ENCODE assay signal across 7 mouse cellular contexts in the genomic region with DNA sequence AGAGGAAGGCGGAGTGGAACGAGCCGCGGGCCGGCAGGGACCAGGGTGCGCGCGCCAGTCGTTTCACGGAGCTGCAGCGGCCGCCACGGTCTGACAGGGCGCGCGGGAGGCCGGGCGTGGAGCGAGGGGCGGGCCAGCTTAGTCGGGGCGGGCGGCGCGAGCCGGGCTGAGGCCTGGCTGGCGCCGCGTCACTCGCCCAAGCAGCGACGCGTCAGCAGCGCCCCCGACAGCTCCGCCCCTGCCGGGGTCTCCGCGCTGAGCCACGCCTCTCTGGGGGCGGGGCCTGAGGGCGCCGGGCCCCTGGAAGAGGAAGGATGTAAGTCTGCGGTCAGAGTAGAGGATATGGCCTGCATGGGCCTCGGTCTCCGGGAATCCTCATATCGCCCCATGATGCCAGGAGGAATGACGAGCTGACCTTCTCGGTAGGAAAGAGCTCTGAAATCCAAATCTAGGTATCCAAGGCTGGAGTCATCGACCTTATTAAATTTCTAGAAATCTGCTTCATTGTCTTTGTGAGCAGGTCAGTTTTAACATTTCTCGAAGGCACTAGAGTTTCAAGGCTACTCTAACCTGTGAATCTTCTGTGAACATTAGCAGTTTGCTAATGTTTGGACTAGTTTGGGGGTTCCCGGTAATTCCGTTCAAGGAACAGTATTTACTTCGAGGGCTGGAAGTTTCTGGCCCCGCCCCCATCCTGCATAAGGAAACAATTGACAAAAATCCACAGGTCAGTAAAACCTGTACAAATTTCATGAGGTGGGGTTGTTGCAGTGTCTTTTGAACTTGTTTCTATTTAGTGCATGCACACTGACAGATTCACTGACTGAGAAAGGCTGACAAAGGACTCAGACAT. TPM values are rescaled to one million over a fixed set of nuclear protein-coding genes. Genes with fewer than 3 reads are reported as not detected.
DNase-seq lines count a peak whose midpoint lies in the region; ATAC-seq and TF ChIP-seq lines count a peak whose summit lies in the region.

A gene (minus strand): TSS at position 228 of the 853 bp plus-strand sequence.

- TF ChIP-seq CTCF in kidney, adult 2 months (conservative IDR thresholded peaks at IDR 0.05; ENCODE audit: insufficient read depth, insufficient read length, low read depth, low read length) = no peak
- TF ChIP-seq CTCF in spleen, adult 2 months (IDR thresholded peaks at IDR 0.05; ENCODE audit: extremely low read depth, insufficient read depth, insufficient read length, insufficient replicate concordance) = no peak

- peak; percentile 100 for ATAC-seq in embryonic facial prominence, embryonic 12.5 days (ENCODE audit: insufficient number of reproducible peaks, insufficient read depth, low FRiP score, low TSS enrichment)
- peak; percentile 100 for ATAC-seq in limb, embryonic 12.5 days (ENCODE audit: insufficient number of reproducible peaks, insufficient read depth, low FRiP score, low TSS enrichment, low read depth)
- ATAC-seq in midbrain, embryonic 15.5 days (replicated peaks) = peak; percentile 100

- H3K9me3 ChIP-seq in embryonic facial prominence, embryonic 12.5 days = no peaks in the 10 kb centered on the region
- 0 out of 2 replicates have a peak, but pooled peaks cover 3% of the 10 kb centered on the region for H3K9me3 ChIP-seq in limb, embryonic 12.5 days
- H3K9me3 ChIP-seq in midbrain, embryonic 15.5 days = no peaks in the 10 kb centered on the region

- peak within 1 kb of the TSS; percentile 74 for H3K4me3 ChIP-seq in embryonic facial prominence, embryonic 12.5 days
- H3K4me3 ChIP-seq in kidney, adult 2 months (ENCODE audit: insufficient read depth, low read depth, low read length) = peak within 1 kb of the TSS; percentile 91
- H3K4me3 ChIP-seq in limb, embryonic 12.5 days (replicated peaks) = peak within 1 kb of the TSS; percentile 56
- H3K4me3 ChIP-seq in midbrain, embryonic 15.5 days = peak within 1 kb of the TSS; percentile 93
- H3K4me3 ChIP-seq in spleen, adult 2 months (ENCODE audit: extremely low read depth, insufficient read depth, insufficient read length) = peak within 1 kb of the TSS; percentile 82

- no peaks in the 10 kb centered on the region for H3K36me3 ChIP-seq in embryonic facial prominence, embryonic 12.5 days
- no peaks in the 10 kb centered on the region for H3K36me3 ChIP-seq in kidney, adult 2 months (ENCODE audit: control insufficient read depth, insufficient read depth, low read length)
- H3K36me3 ChIP-seq in limb, embryonic 12.5 days = peaks cover 3% of the 10 kb centered on the region
- H3K36me3 ChIP-seq in midbrain, embryonic 15.5 days (replicated peaks) = peaks cover under 1% of the 10 kb centered on the region; the same call in 1 of the 2 replicates
- no peaks in the 10 kb centered on the region for H3K36me3 ChIP-seq in spleen, adult 2 months (ENCODE audit: control insufficient read depth, insufficient read depth, low read length)

- TF ChIP-seq POLR2A in kidney, adult 2 months (IDR thresholded peaks at IDR 0.05; ENCODE audit: low read depth, low read length) = peak; percentile 80
- peak; percentile 56; the same call in 1 of the 2 replicates for TF ChIP-seq POLR2A in spleen, adult 2 months (IDR thresholded peaks at IDR 0.05; ENCODE audit: low read depth, low read length)

- peak within 1 kb of the TSS; percentile 26; the same call in 1 of the 2 replicates for H3K27ac ChIP-seq in embryonic facial prominence, embryonic 12.5 days
- peak within 1 kb of the TSS; percentile 51 for H3K27ac ChIP-seq in kidney, adult 2 months (ENCODE audit: insufficient read depth, low read depth, low read length)
- peak within 1 kb of the TSS; percentile 73 for H3K27ac ChIP-seq in limb, embryonic 12.5 days
- peak within 1 kb of the TSS; percentile 80 for H3K27ac ChIP-seq in midbrain, embryonic 15.5 days
- H3K27ac ChIP-seq in spleen, adult 2 months (ENCODE audit: insufficient read depth, low read length) = no peak within 1 kb of the TSS

- H3K27me3 ChIP-seq in embryonic facial prominence, embryonic 12.5 days = no peaks in the 10 kb centered on the region
- H3K27me3 ChIP-seq in kidney, adult 2 months (replicated peaks; ENCODE audit: control insufficient read depth, insufficient read depth, low read length) = no peaks in the 10 kb centered on the region
- H3K27me3 ChIP-seq in limb, embryonic 12.5 days = no peaks in the 10 kb centered on the region
- H3K27me3 ChIP-seq in midbrain, embryonic 15.5 days (replicated peaks) = no peaks in the 10 kb centered on the region
- H3K27me3 ChIP-seq in spleen, adult 2 months (ENCODE audit: control insufficient read depth, insufficient read depth, low read length) = no peaks in the 10 kb centered on the region

- DNase-seq in adrenal gland, postnatal 25 days = peak; percentile 95
- peak; percentile 95 to 97 for DNase-seq in heart, adult 18-20 months
- peak; percentile 97 for DNase-seq in kidney, adult 2 months
- peak; percentile 76 to 92 for DNase-seq in spleen, adult 2 months (ENCODE audit: low read depth in 1 of 2, low spot score in 2 of 2)

- 3% methylated on average over 55 of the region's 55 CpGs for WGBS in embryonic facial prominence, embryonic 12.5 days
- 2% methylated on average over 55 of the region's 55 CpGs for WGBS in kidney, adult 2 months
- WGBS in limb, embryonic 12.5 days = 3% methylated on average over 47 of the region's 55 CpGs
- 3% methylated on average over 49 of the region's 55 CpGs for WGBS in midbrain, embryonic 15.5 days
- 1% methylated on average over 51 of the region's 55 CpGs for WGBS in spleen, adult 2 months

- peak within 1 kb of the TSS; percentile 77 for H3K9ac ChIP-seq in embryonic facial prominence, embryonic 12.5 days
- peak within 1 kb of the TSS; percentile 66 for H3K9ac ChIP-seq in limb, embryonic 12.5 days (replicated peaks)
- H3K9ac ChIP-seq in midbrain, embryonic 15.5 days = peak within 1 kb of the TSS; percentile 93

- H3K4me2 ChIP-seq in embryonic facial prominence, embryonic 12.5 days (replicated peaks) = peak within 1 kb of the TSS; percentile 86
- H3K4me2 ChIP-seq in limb, embryonic 12.5 days = peak within 1 kb of the TSS; percentile 80
- peak within 1 kb of the TSS; percentile 74 for H3K4me2 ChIP-seq in midbrain, embryonic 15.5 days

- H3K4me1 ChIP-seq in embryonic facial prominence, embryonic 12.5 days = no peaks in the 10 kb centered on the region
- H3K4me1 ChIP-seq in kidney, adult 2 months (ENCODE audit: control insufficient read depth, insufficient read depth, low read length) = peaks cover 9% of the 10 kb centered on the region
- peaks cover 15% of the 10 kb centered on the region; the same call in 1 of the 2 replicates for H3K4me1 ChIP-seq in limb, embryonic 12.5 days (replicated peaks)
- H3K4me1 ChIP-seq in midbrain, embryonic 15.5 days = peaks cover 12% of the 10 kb centered on the region
- H3K4me1 ChIP-seq in spleen, adult 2 months (ENCODE audit: control insufficient read depth, insufficient read depth, insufficient read length) = peaks cover 5% of the 10 kb centered on the region

RNA-seq across cellular contexts. Expression of the gene that starts here (rescaled TPM):
- total RNA-seq in adrenal gland, postnatal 25 days (2021) = 4.9 and 5.8 TPM in 2 replicates
- polyA plus RNA-seq in embryonic facial prominence, embryonic 12.5 days (2016; fragmentation: Nextera tagmentation; extraction: Ambion mirVana) = 43.7 and 47.4 TPM in 2 replicates
- total RNA-seq in heart, adult 18-20 months (2021) = 1 to 10 TPM; 5.5 to 6.5 TPM
- 15.7 and 25.8 TPM in 2 replicates for polyA plus RNA-seq in kidney, adult 2 months (2012; rRNA removed)
- polyA plus RNA-seq in limb, embryonic 12.5 days (2016; fragmentation: Nextera tagmentation; extraction: Ambion mirVana) = 37.3 and 39.7 TPM in 2 replicates
- 34.8 and 35.6 TPM in 2 replicates for polyA plus RNA-seq in midbrain, embryonic 15.5 days (2015; fragmentation: Nextera tagmentation; extraction: Ambion mirVana)
- 7.9 and 21.7 TPM in 2 replicates for polyA plus RNA-seq in spleen, adult 2 months (2012; rRNA removed)
